Mouse (Mus musculus) limb, embryonic 12.5 days (tissue): ENCODE results near the gene Cdsn. TPM values are rescaled to one million over a fixed set of nuclear protein-coding genes. Genes with fewer than 3 reads are reported as not detected.

Experiments
- ATAC-seq: fragments of 200-750 bp; cut with Nextera tagmentation; 2 replicates; pipeline ENCODE4 v1.8.0; 2017; ENCODE audit warnings: low read depth, moderate TSS enrichment; ENCODE audit not compliant: insufficient number of reproducible peaks, insufficient read depth, low FRiP score, low TSS enrichment
- H3K27ac ChIP-seq: fragments of 300-500 bp; sonication (generic); 2 replicates; pipeline ENCODE4 v1.5.1; 2016; ENCODE audit warnings: mild to moderate bottlenecking, moderate library complexity
- H3K27me3 ChIP-seq: fragments of 300-500 bp; sonication (generic); 2 replicates; pipeline ENCODE4 v1.6.1; 2016; ENCODE audit warnings: mild to moderate bottlenecking, moderate library complexity
- H3K36me3 ChIP-seq: fragments of 300-500 bp; sonication (generic); 2 replicates; pipeline ENCODE4 v1.6.1; 2016; ENCODE audit warnings: mild to moderate bottlenecking, moderate library complexity
- H3K4me1 ChIP-seq: fragments of 300-500 bp; sonication (generic); replicated peaks from 2 replicates; pipeline ENCODE4 v1.6.1; 2016
- H3K4me2 ChIP-seq: fragments of 300-500 bp; sonication (generic); 2 replicates; pipeline ENCODE4 v1.6.1; 2016; ENCODE audit warnings: mild to moderate bottlenecking, moderate library complexity
- H3K4me3 ChIP-seq: fragments of 300-500 bp; sonication (generic); replicated peaks from 2 replicates; pipeline ENCODE4 v1.5.1; 2016; ENCODE audit warnings: mild to moderate bottlenecking
- H3K9ac ChIP-seq: fragments of 300-500 bp; sonication (generic); replicated peaks from 2 replicates; pipeline ENCODE4 v1.6.1; 2016; ENCODE audit warnings: mild to moderate bottlenecking, moderate library complexity
- H3K9me3 ChIP-seq: fragments of 300-500 bp; sonication (generic); 2 replicates; pipeline ENCODE4 v1.6.1; 2016; ENCODE audit warnings: mild to moderate bottlenecking, moderate library complexity
- WGBS: fragments of 180-500 bp; shearing (Covaris S2); methylation state at CpG from one replicate; pipeline ENCODE4 v1.1.7; 2016; 5-methylcytosine and 5-hydroxymethylcytosine counted together
- polyA plus RNA-seq: library from polyadenylated mRNA; unstranded; fragments of >200 nt; fragmentation: Nextera tagmentation; extraction: Ambion mirVana; gene quantifications from 2 replicates; pipeline ENCODE4 v1.2.1, GENCODE M21; 2016

Cdsn gene
- polyA plus RNA-seq, 1 experiment from 2014 or later, result not detected

DNA sequence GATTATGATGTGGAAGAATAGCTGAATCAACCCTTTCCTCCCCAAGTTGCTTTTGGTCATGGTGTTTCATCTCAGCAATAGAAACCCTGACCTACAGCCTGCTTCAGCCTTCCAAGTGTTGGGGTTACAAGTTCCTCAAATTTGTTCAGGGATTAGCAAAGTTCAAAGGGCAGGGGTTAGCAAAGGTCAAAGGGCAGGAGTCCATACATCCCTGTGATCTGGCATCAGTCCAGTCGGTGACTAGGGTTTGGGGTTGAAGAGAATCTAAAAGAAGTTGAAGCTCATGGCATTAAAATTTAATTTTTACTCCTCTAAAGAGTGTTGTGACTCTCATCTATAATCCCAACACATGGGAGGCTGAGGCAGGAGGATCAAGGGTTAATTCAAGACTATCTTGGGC lies 13.5 kb upstream of the Cdsn start:
- Histone ChIP-seq H3K4me2 (no peak overlapping the region), H3K4me1 (no peaks in the 10 kb centered on the region), H3K9me3 (no peaks in the 10 kb centered on the region), H3K4me3 (no peak overlapping the region), H3K27ac (no peak overlapping the region), H3K36me3 (no peaks in the 10 kb centered on the region), H3K9ac (no peak overlapping the region), H3K27me3 (no peaks in the 10 kb centered on the region; the same call in 1 of the 2 replicates)
- no peak for ATAC-seq
- 80% methylated on average over 1 of the region's 1 CpGs for WGBS

DNA sequence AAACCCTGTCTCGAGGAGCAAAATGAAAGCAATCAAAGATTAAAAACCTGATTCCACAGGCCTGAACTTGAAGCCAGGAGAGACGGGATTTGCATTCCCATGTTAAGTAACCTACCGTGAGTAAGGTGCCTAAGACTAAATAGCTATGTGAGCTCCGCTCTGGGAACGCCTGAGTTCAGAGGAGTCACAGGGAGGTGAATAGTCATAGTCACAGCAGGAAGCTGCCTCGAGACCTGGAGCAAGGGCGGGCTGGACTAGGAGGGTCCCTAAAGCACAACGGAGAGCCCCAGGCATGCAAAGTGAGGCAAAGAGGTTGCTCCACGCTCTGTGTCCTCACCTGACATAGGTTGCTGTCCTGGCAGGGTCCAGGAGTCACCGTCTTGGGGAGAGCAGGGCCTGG lies 12.4 kb upstream of the Cdsn start:
- Histone ChIP-seq H3K4me1 (no peaks in the 10 kb centered on the region), H3K4me3 (no peak overlapping the region), H3K27me3 (no peaks in the 10 kb centered on the region), H3K4me2 (no peak overlapping the region), H3K9ac (no peak overlapping the region), H3K9me3 (no peaks in the 10 kb centered on the region), H3K36me3 (no peaks in the 10 kb centered on the region), H3K27ac (no peak overlapping the region)
- no peak for ATAC-seq
- WGBS, result 52% methylated on average over 10 of the region's 10 CpGs

DNA sequence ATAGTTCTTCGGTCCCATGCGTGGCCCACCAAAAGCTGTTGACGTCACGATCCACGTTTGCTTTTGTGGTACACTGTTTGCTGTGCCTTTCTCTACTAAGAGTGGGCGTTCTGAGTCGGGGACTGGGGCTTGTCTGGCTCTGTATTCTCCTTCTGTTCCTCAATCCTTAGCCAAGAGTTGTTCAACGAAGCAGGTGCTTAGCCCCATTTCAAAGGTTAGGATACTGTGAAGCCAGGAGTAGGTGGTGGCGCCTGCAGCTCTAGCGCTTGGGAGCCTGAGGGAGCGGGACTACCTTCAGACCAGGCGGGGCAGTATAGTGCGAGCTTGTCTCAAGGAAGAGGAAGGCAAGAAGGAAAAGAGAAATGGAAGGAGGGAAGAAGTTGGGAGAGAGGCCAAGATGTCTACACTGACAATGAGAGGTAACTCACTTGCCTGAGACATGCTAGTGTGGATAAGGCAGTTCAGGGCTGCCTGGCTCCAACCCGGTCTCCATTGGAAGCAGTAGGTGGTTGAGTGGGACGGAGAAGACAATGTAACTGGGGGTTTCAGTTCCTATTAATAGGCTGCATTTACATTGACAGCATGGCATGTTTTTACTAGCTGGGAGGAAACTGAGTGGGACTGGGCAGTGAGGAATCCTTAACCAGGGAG lies 9.0 kb upstream of the Cdsn start:
- Histone ChIP-seq H3K27me3 (no peaks in the 10 kb centered on the region), H3K27ac (no peak overlapping the region), H3K4me2 (no peak overlapping the region), H3K9me3 (no peaks in the 10 kb centered on the region), H3K4me3 (no peak overlapping the region), H3K36me3 (no peaks in the 10 kb centered on the region), H3K4me1 (no peaks in the 10 kb centered on the region), H3K9ac (no peak overlapping the region)
- no peak for ATAC-seq
- 85% methylated on average over 15 of the region's 15 CpGs for WGBS

DNA sequence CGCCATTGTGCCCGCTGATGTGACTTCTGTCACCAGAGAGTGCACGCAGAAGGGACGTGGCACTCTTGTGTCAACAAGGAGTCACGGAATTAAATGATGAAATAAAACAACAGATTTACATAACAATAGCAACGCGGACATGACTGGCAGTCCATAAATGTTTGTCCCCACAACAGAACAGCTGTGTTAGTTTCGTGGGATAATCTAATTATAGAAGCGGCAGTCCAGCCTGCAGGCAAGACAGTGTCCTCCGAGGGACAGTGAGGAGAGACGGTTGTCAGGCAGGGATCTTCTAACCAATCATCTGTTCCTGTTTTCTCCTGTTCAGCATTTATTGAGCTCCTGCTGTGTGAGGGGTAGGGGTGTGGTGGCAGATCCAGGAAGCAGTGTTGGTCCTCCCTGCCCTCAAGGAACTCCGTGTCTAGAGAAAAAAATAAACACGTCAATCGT lies 8.5 kb upstream of the Cdsn start:
- H3K9me3 ChIP-seq, result no peaks in the 10 kb centered on the region
- H3K4me2 ChIP-seq, result no peak overlapping the region
- H3K27me3 ChIP-seq, result no peaks in the 10 kb centered on the region
- H3K4me3 ChIP-seq, result no peak overlapping the region
- H3K36me3 ChIP-seq, result no peaks in the 10 kb centered on the region
- H3K9ac ChIP-seq, result no peak overlapping the region
- no peak for ATAC-seq
- H3K4me1 ChIP-seq, result no peaks in the 10 kb centered on the region
- 65% methylated on average over 14 of the region's 14 CpGs for WGBS
- no peak overlapping the region for H3K27ac ChIP-seq

DNA sequence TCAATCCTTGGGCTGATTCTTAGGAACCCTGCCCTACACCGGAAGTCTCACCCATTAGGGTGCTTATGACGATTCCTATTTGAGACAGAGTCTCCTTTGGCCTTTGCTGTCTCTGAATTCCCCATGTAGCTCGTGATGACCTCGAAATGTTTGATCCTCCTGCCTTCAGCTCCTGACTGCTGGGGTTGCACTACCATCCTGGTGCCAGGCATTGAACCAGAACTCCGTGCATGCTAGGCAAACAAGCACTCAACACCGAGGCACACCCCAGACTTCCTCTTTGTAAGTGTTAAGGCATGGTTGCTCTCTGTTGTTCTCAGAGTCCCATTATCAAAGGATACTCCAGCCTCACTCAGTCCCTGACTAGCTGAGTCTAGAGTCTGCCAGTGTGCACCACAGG lies 7.9 kb upstream of the Cdsn start:
- H3K9me3 ChIP-seq, result no peaks in the 10 kb centered on the region
- H3K4me2 ChIP-seq, result no peak overlapping the region
- ATAC-seq, result no peak
- no peak overlapping the region for H3K9ac ChIP-seq
- WGBS, result 84% methylated on average over 6 of the region's 6 CpGs
- H3K27ac ChIP-seq, result no peak overlapping the region
- H3K4me3 ChIP-seq, result no peak overlapping the region
- no peaks in the 10 kb centered on the region for H3K36me3 ChIP-seq
- H3K27me3 ChIP-seq, result no peaks in the 10 kb centered on the region
- H3K4me1 ChIP-seq, result no peaks in the 10 kb centered on the region

DNA sequence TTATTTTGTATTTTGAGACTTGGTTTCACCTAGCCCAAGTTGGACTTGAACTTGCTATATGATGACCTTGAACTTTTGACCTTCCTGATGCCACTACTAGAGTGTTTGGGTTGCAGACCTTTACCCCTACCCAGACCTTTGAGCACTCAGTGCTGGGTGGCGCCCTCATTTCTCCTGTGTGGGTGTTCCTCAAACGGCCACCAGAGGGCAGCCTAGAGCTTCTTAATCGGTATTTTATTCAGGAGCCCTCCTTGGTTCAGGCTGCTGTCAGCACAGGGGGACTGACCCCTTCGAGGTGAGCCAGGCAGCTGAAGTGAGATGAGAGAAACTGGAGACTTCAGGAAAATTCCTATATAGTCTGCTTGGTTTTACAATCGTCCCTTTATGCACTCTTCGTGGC lies 7.2 kb upstream of the Cdsn start:
- Histone ChIP-seq H3K27me3 (no peaks in the 10 kb centered on the region), H3K9ac (no peak overlapping the region), H3K4me3 (no peak overlapping the region), H3K27ac (no peak overlapping the region), H3K4me1 (no peaks in the 10 kb centered on the region), H3K4me2 (no peak overlapping the region), H3K36me3 (no peaks in the 10 kb centered on the region), H3K9me3 (no peaks in the 10 kb centered on the region)
- 39% methylated on average over 6 of the region's 6 CpGs for WGBS
- ATAC-seq, result no peak

DNA sequence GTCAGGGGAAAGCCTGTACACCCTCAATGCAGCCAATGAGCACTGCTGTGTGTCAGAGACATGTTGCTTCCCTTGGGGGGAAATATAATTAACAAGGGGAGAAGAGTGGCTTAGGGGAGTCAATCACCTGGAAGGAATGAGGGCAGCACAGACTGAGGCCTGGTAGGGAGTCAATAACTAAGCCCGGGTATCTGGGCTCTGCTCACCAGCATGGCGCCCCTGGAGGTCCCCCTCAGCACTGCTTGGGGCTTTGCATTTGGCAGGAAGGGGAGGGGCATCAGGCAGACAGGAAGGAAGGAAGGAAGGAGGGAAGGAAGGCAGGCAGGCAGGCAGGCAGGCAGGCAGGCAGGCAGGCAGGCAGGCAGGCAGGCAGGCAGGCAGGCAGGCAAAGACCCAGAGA lies 4.5 kb upstream of the Cdsn start:
- H3K9ac ChIP-seq, result no peak overlapping the region
- no peaks in the 10 kb centered on the region for H3K4me1 ChIP-seq
- no peaks in the 10 kb centered on the region for H3K36me3 ChIP-seq
- H3K9me3 ChIP-seq, result no peaks in the 10 kb centered on the region
- WGBS, result 61% methylated on average over 2 of the region's 2 CpGs
- H3K27me3 ChIP-seq, result no peaks in the 10 kb centered on the region
- no peak overlapping the region for H3K4me2 ChIP-seq
- H3K27ac ChIP-seq, result no peak overlapping the region
- no peak for ATAC-seq
- no peak overlapping the region for H3K4me3 ChIP-seq

DNA sequence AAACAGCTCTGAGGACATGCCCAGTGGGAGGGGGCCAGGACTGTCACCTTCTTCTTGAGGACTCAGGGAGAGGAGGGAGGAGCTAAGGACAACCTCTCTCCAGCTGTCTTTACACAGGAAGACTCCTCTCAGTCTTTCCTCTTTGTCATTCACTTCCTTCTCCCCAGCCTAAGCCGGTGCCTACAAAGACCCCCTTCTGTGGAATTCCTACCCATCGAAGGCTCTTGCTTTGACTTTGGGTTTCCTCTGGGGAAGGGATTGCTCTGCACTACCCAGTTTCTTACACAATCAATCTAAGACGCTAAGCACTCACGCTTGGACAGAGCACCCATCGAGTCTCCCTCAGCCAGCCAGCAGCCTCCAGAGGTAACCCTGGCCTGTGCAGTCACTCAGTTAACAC lies 3.3 kb upstream of the Cdsn start:
- no peaks in the 10 kb centered on the region for H3K9me3 ChIP-seq
- 32% methylated on average over 5 of the region's 5 CpGs for WGBS
- H3K36me3 ChIP-seq, result no peaks in the 10 kb centered on the region
- no peak overlapping the region for H3K9ac ChIP-seq
- no peak overlapping the region for H3K4me3 ChIP-seq
- ATAC-seq, result no peak
- no peaks in the 10 kb centered on the region for H3K27me3 ChIP-seq
- H3K4me1 ChIP-seq, result no peaks in the 10 kb centered on the region
- H3K4me2 ChIP-seq, result no peak overlapping the region
- H3K27ac ChIP-seq, result no peak overlapping the region

DNA sequence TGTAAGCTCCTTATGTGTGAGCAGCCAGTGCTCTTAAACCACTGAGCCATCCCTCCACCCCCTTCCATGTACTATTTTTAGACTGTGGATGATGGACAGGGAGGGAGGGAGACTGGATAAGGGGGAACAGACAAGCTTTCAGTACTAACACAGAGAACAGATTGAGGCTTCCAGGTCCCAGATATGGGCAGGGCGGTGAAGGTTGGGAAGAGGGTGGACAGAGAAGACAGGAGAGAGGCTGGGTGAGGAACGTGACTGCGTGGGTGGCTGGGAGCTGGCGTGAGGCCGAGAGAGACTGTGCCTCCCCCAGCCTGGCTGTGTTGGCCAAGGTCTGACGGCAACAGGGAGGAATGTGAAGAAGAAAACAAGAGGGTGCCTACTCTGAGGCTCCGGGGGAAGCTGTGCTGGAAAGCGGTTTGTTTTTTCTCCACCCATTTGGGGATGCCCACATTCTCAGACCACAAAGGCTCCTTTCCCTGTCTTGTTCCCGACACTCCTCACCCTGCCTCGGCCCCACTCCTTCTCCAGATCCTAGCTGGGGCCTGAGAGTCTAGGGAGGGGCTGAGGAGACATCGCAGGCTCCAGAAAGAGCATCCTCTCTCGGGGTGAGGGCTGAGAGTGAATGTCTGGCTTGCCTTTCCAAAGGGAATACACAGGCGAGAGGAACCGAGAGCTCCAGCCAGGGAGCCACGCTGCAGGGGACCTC lies 2.3 kb upstream of the Cdsn start:
- no peaks in the 10 kb centered on the region for H3K9me3 ChIP-seq
- ATAC-seq, result no peak
- no peaks in the 10 kb centered on the region for H3K27me3 ChIP-seq
- no peak overlapping the region for H3K27ac ChIP-seq
- H3K4me3 ChIP-seq, result no peak overlapping the region
- no peaks in the 10 kb centered on the region for H3K4me1 ChIP-seq
- H3K4me2 ChIP-seq, result no peak overlapping the region
- WGBS, result 64% methylated on average over 15 of the region's 15 CpGs
- H3K9ac ChIP-seq, result no peak overlapping the region
- H3K36me3 ChIP-seq, result no peaks in the 10 kb centered on the region

DNA sequence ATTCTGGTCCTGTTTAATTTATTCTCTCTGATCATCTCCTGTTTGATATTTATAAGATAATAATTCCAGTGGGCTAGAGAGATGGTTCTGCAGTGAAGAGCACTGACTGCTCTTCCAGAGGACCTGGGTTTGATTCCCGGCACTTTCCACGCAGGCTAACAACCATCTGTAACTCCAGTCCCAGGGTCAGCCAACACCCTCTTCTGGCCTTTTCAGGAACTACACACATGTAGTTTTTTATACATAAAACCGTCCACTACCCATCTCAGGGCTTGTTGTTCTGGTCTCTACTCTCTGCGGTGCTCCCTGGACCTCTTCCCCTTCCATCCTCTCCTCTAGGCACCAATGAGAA lies 1.8 kb upstream of the Cdsn start:
- no peak for ATAC-seq

DNA sequence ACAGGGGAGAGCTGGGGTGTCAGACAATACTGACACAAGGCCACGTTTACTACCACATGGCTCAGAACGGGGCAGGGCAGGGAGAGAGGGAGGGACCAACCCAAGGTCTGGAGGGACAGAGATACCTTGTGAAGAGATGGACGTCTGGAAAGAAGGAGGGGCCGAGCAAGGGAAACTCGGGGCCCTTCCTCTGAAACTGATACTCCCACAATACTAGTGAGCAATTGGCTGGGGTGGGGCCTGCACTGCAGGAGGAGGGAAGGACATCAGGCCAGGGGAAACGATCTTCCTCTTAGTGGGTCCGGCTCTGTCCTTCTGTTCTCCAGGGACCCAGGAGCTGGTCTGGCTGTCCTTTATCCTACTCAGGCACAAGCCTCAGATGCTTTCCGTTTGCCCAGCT lies 1.1 kb upstream of the Cdsn start:
- Histone ChIP-seq H3K4me3 (no peak overlapping the region), H3K27ac (no peak overlapping the region), H3K36me3 (no peaks in the 10 kb centered on the region), H3K9me3 (no peaks in the 10 kb centered on the region), H3K9ac (no peak overlapping the region), H3K27me3 (no peaks in the 10 kb centered on the region), H3K4me2 (no peak overlapping the region), H3K4me1 (no peaks in the 10 kb centered on the region)
- 39% methylated on average over 8 of the region's 8 CpGs for WGBS
- no peak for ATAC-seq

More for the DNA sequence above, 1.8 kb upstream of the Cdsn start:
- H3K4me2 ChIP-seq, result no peak overlapping the region
- no peaks in the 10 kb centered on the region for H3K36me3 ChIP-seq
- no peaks in the 10 kb centered on the region for H3K9me3 ChIP-seq
- no peaks in the 10 kb centered on the region for H3K4me1 ChIP-seq
- WGBS, result 95% methylated on average over 4 of the region's 4 CpGs
- no peak overlapping the region for H3K9ac ChIP-seq
- H3K27me3 ChIP-seq, result no peaks in the 10 kb centered on the region
- no peak overlapping the region for H3K4me3 ChIP-seq
- H3K27ac ChIP-seq, result no peak overlapping the region

DNA sequence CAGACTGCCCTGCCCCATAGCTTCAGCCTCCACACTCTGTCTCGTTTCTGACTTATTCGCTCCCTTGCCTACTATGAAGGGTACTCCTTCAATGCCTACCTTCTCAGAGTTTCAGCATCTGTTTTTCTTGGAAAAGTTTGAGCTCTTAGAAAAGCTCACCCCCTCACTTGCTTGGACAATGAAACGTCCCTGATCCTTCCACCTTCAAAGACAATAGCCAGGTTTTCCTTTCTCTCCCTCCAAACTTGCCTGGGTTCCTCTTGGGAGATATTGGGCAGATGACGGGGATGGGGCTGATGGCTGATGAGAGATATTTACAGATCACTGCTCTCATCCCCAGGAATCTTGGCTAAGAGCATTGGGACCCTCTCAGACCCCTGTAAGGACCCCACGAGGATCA lies 2.4 kb downstream of the Cdsn start:
- Histone ChIP-seq H3K36me3 (no peaks in the 10 kb centered on the region), H3K4me3 (no peak overlapping the region), H3K4me2 (no peak overlapping the region), H3K4me1 (no peaks in the 10 kb centered on the region), H3K27ac (no peak overlapping the region), H3K9ac (no peak overlapping the region), H3K27me3 (no peaks in the 10 kb centered on the region; the same call in 1 of the 2 replicates), H3K9me3 (no peaks in the 10 kb centered on the region)
- no peak for ATAC-seq
- 78% methylated on average over 5 of the region's 5 CpGs for WGBS
